Mouse (Mus musculus) forebrain, embryonic 16.5 days (tissue): ENCODE data around the gene Ddx6. TPM values are rescaled to one million over a fixed set of nuclear protein-coding genes. Genes with fewer than 3 reads are reported as not detected.

Experiments
- ATAC-seq: fragments of 200-750 bp; cut with Nextera tagmentation; 2 replicates; pipeline ENCODE4 v1.8.0; 2017; ENCODE audit warnings: mild to moderate bottlenecking, moderate library complexity
- H3K27ac ChIP-seq: fragments of 300-500 bp; sonication (generic); 2 replicates; pipeline ENCODE4 v1.5.1; 2014; ENCODE audit warnings: low read length, control low read depth
- H3K27me3 ChIP-seq: fragments of 300-500 bp; sonication (generic); replicated peaks from 2 replicates; pipeline ENCODE4 v1.6.1; 2014; ENCODE audit warnings: low read length; ENCODE audit not compliant: control insufficient read depth, insufficient read depth
- H3K36me3 ChIP-seq: fragments of 300-500 bp; sonication (generic); 2 replicates; pipeline ENCODE4 v1.6.1; 2014; ENCODE audit not compliant: control insufficient read depth, insufficient read depth
- H3K4me1 ChIP-seq: fragments of 300-500 bp; sonication (generic); replicated peaks from 2 replicates; pipeline ENCODE4 v1.6.1; 2014; ENCODE audit warnings: low read length; ENCODE audit not compliant: control insufficient read depth, insufficient read depth
- H3K4me2 ChIP-seq: fragments of 300-500 bp; sonication (generic); 2 replicates; pipeline ENCODE4 v1.6.1; 2014; ENCODE audit warnings: mild to moderate bottlenecking, low read length, control low read depth
- H3K4me3 ChIP-seq: fragments of 300-500 bp; sonication (generic); replicated peaks from 2 replicates; pipeline ENCODE4 v1.5.1; 2014; ENCODE audit warnings: mild to moderate bottlenecking, low read length, control low read depth
- H3K9ac ChIP-seq: fragments of 300-500 bp; sonication (generic); replicated peaks from 2 replicates; pipeline ENCODE4 v1.6.1; 2014; ENCODE audit warnings: low read depth, low read length, control low read depth
- H3K9me3 ChIP-seq: fragments of 300-500 bp; sonication (generic); 2 replicates; pipeline ENCODE4 v1.6.1; 2016; ENCODE audit warnings: low read length; ENCODE audit not compliant: control insufficient read depth
- WGBS: fragments of 180-500 bp; shearing (Covaris S2); extraction: QIAGEN DNeasy Blood & Tissue Kit; methylation state at CpG from one replicate; pipeline ENCODE4 v1.1.7; 2014; 5-methylcytosine and 5-hydroxymethylcytosine counted together
- polyA plus RNA-seq: library from polyadenylated mRNA; unstranded; fragments of >200 nt; fragmentation: Nextera tagmentation; extraction: Ambion mirVana; gene quantifications from 2 replicates; pipeline ENCODE4 v1.2.1, GENCODE M21; 2015

Ddx6 gene
- polyA plus RNA-seq, 1 experiment from 2014 or later = 22.8 TPM

- Histone ChIP-seq H3K27me3 (no peaks in the 10 kb centered on the region), H3K4me2 (no peak overlapping the region), H3K36me3 (0 out of 2 replicates have a peak, but pooled peaks cover 3% of the 10 kb centered on the region), H3K9me3 (no peaks in the 10 kb centered on the region), H3K4me3 (no peak overlapping the region), H3K9ac (no peak overlapping the region), H3K4me1 (peaks cover 18% of the 10 kb centered on the region), H3K27ac (no peak overlapping the region)
- 39% methylated on average over 14 of the region's 14 CpGs for WGBS
- peak; percentile 62 for ATAC-seq
Measured at GRCm38 (mm10) chr9:44685346-44686330, 80.9 kb downstream of the Ddx6 start.

GRCm38 (mm10) chr9:44686638-44687037, 81.9 kb downstream of the Ddx6 start:
- Histone ChIP-seq H3K9me3 (no peaks in the 10 kb centered on the region), H3K4me1 (peaks cover 27% of the 10 kb centered on the region), H3K27ac (peak overlapping the region; percentile 35; the same call in 1 of the 2 replicates), H3K9ac (no peak overlapping the region; the same call in 1 of the 2 replicates), H3K36me3 (0 out of 2 replicates have a peak, but pooled peaks cover 3% of the 10 kb centered on the region), H3K4me3 (no peak overlapping the region), H3K27me3 (no peaks in the 10 kb centered on the region), H3K4me2 (no peak overlapping the region)
- ATAC-seq = peak; percentile 39; the same call in 1 of the 2 replicates
- 18% methylated on average over 5 of the region's 5 CpGs for WGBS

GRCm38 (mm10) chr9:44688013-44688412, 83.3 kb downstream of the Ddx6 start:
- H3K4me2 ChIP-seq = no peak overlapping the region
- H3K36me3 ChIP-seq = peaks cover 3% of the 10 kb centered on the region; the same call in 1 of the 2 replicates
- H3K9me3 ChIP-seq = no peaks in the 10 kb centered on the region
- no peak for ATAC-seq
- H3K4me3 ChIP-seq = no peak overlapping the region
- no peak overlapping the region for H3K9ac ChIP-seq
- H3K4me1 ChIP-seq = peaks cover 38% of the 10 kb centered on the region
- 83% methylated on average over 9 of the region's 9 CpGs for WGBS
- no peaks in the 10 kb centered on the region for H3K27me3 ChIP-seq
- H3K27ac ChIP-seq = no peak overlapping the region

Other genes with a start within 250 kb of the Ddx6 start
- 46.5 and 47.0 TPM in 2 replicates for gene Vps11, start 243.2 kb upstream of the Ddx6 start, polyA plus RNA-seq
- gene Hyou1, start 225.4 kb upstream of the Ddx6 start, polyA plus RNA-seq = 26.3 and 27.2 TPM in 2 replicates
- gene Slc37a4, start 208.0 kb upstream of the Ddx6 start, polyA plus RNA-seq = 38.4 and 41.6 TPM in 2 replicates
- gene Rps25, start 197.8 kb upstream of the Ddx6 start, polyA plus RNA-seq = 901 and 949 TPM in 2 replicates
- 322 and 334 TPM in 2 replicates for gene Trappc4, start 197.3 kb upstream of the Ddx6 start, polyA plus RNA-seq
- gene Ccdc84, start 186.3 kb upstream of the Ddx6 start, polyA plus RNA-seq = 36.8 and 41.1 TPM in 2 replicates
- gene Foxr1, start 163.8 kb upstream of the Ddx6 start, polyA plus RNA-seq = not detected in 2 replicates
- not detected in 2 replicates for gene Upk2, start 149.9 kb upstream of the Ddx6 start, polyA plus RNA-seq
- gene Bcl9l, start 122.1 kb upstream of the Ddx6 start, polyA plus RNA-seq = 13.8 and 15.0 TPM in 2 replicates
- not detected in 2 replicates for gene Cxcr5, start 43.0 kb upstream of the Ddx6 start, polyA plus RNA-seq
- gene Treh, start 68.3 kb downstream of the Ddx6 start, polyA plus RNA-seq = not detected in 2 replicates
- gene Phldb1, start 130.3 kb downstream of the Ddx6 start, polyA plus RNA-seq = 45.0 and 53.6 TPM in 2 replicates
- gene Arcn1, start 163.0 kb downstream of the Ddx6 start, polyA plus RNA-seq = 150 and 161 TPM in 2 replicates
- gene Ift46, start 163.0 kb downstream of the Ddx6 start, polyA plus RNA-seq = 184 and 187 TPM in 2 replicates
- gene Tmem25, start 194.4 kb downstream of the Ddx6 start, polyA plus RNA-seq = 7.0 and 10.3 TPM in 2 replicates
- 0.41 TPM in 1 of 2 replicates, not detected in the other for gene Ttc36, start 198.2 kb downstream of the Ddx6 start, polyA plus RNA-seq